Mouse (Mus musculus): ENCODE results near the gene Klb. TPM values are rescaled to one million over a fixed set of nuclear protein-coding genes. Genes with fewer than 3 reads are reported as not detected.

Gene Klb
- total and polyA plus RNA-seq, 3 experiments, result not detected

- no peak for TF ChIP-seq USF1 (IDR thresholded peaks at IDR 0.05; ENCODE audit: low read depth, low read length)
- peak; percentile 61; the same call in 1 of the 2 replicates for TF ChIP-seq CHD1 (IDR thresholded peaks at IDR 0.05; ENCODE audit: low read depth, low read length)
- TF ChIP-seq SMC3 (IDR thresholded peaks at IDR 0.05; ENCODE audit: low read depth, low read length), result no peak
- peak; percentile 88; the same call in 1 of the 2 replicates for TF ChIP-seq MAZ (IDR thresholded peaks at IDR 0.05; ENCODE audit: low read depth, low read length)
- no peak for TF ChIP-seq ZC3H11A (IDR thresholded peaks at IDR 0.05; ENCODE audit: low read depth, low read length)
- peak; percentile 43; the same call in 1 of the 2 replicates for TF ChIP-seq ZNF384 (IDR thresholded peaks at IDR 0.05; ENCODE audit: low read depth, low read length)
- peak; percentile 98 for TF ChIP-seq TBP (conservative IDR thresholded peaks at IDR 0.05; ENCODE audit: low read depth, low read length)
- peak; percentile 99 for TF ChIP-seq SIN3A (IDR thresholded peaks at IDR 0.05; ENCODE audit: low read length)
- peak; percentile 93 for TF ChIP-seq MAX (IDR thresholded peaks at IDR 0.05; ENCODE audit: low read length)
- no peak; the same call in 1 of the 2 replicates for TF ChIP-seq RCOR1 (conservative IDR thresholded peaks at IDR 0.05; ENCODE audit: low read depth, low read length)
- TF ChIP-seq ZKSCAN1 (IDR thresholded peaks at IDR 0.05; ENCODE audit: borderline replicate concordance, low read depth, low read length), result no peak; the same call in 1 of the 2 replicates
- TF ChIP-seq NELFE (IDR thresholded peaks at IDR 0.05; ENCODE audit: low read depth, low read length), result peak; percentile 99
- peak; percentile 98 for TF ChIP-seq KAT2A (IDR thresholded peaks at IDR 0.05; ENCODE audit: insufficient replicate concordance, low read length)
- TF ChIP-seq JUND (conservative IDR thresholded peaks at IDR 0.05; ENCODE audit: low read depth, low read length), result peak; percentile 68
- TF ChIP-seq E2F4 (IDR thresholded peaks at IDR 0.05; ENCODE audit: insufficient replicate concordance, low read depth, low read length), result 0 out of 2 replicates have a peak, but pooled peaks have one; percentile 35
- TF ChIP-seq ZMIZ1 (IDR thresholded peaks at IDR 0.05; ENCODE audit: low read depth, low read length), result peak; percentile 95
- TF ChIP-seq POLR2A (IDR thresholded peaks at IDR 0.05; ENCODE audit: low read depth, low read length), result peak; percentile 99
- TF ChIP-seq MAFK (IDR thresholded peaks at IDR 0.05; ENCODE audit: insufficient replicate concordance, low read length), result no peak
- peak; percentile 89 for TF ChIP-seq MXI1 (IDR thresholded peaks at IDR 0.05; ENCODE audit: low read depth, low read length)
- peak; percentile 54; the same call in 1 of the 2 replicates for TF ChIP-seq ETS1 (conservative IDR thresholded peaks at IDR 0.05; ENCODE audit: low read depth, low read length)
- no peak for TF ChIP-seq RAD21 (IDR thresholded peaks at IDR 0.05; ENCODE audit: low read depth, low read length)
Observed at GRCm38 (mm10) chr5:65390648-65391644, 42.8 kb downstream of the Klb start, which contains the start of the genes Rpl9 and Lias (continued).

- Histone ChIP-seq H3K27me3 (replicated peaks) (no peaks in the 10 kb centered on the region), H3K36me3 (replicated peaks in 1 of 2; ENCODE audit: control insufficient read depth in 1 of 2, insufficient read depth in 1 of 2, low read length in 1 of 2) (peaks cover 45 to 63% of the 10 kb centered on the region in 2 experiments), H3K4me1 (ENCODE audit: control insufficient read depth in 1 of 2, insufficient read depth in 2 of 2) (peaks cover 0 to 27% of the 10 kb centered on the region in 2 experiments; a peak in 2 of 4 replicates), H3K9ac (ENCODE audit: insufficient read depth, low read depth) (peak overlapping the region; percentile 57), H3K4me2 (ENCODE audit: insufficient read depth, low read depth, poor library complexity, severe bottlenecking) (peak overlapping the region; percentile 70; the same call in 1 of the 2 replicates), H3K4me3 (replicated peaks in 1 of 3; ENCODE audit: low read depth in 2 of 3, low read length in 2 of 3, poor library complexity in 1 of 3) (peak overlapping the region; percentile 83 to 96 (median 94)), H3K27ac (ENCODE audit: insufficient read depth, low read depth) (no peak overlapping the region), H3K79me2 (replicated peaks; ENCODE audit: control insufficient read depth, extremely low read depth, insufficient read depth, poor library complexity, severe bottlenecking) (peaks cover 38% of the 10 kb centered on the region), H3K9me3 (replicated peaks; ENCODE audit: low read length) (no peaks in the 10 kb centered on the region)
- TF ChIP-seq MAZ (IDR thresholded peaks at IDR 0.05; ENCODE audit: low read depth, low read length) (no peak), RCOR1 (conservative IDR thresholded peaks at IDR 0.05; ENCODE audit: low read depth, low read length) (no peak), ZMIZ1 (IDR thresholded peaks at IDR 0.05; ENCODE audit: low read depth, low read length) (no peak), ETS1 (conservative IDR thresholded peaks at IDR 0.05; ENCODE audit: low read depth, low read length) (no peak), IRF4 (IDR thresholded peaks at IDR 0.05; ENCODE audit: low read depth, low read length) (no peak), E2F4 (IDR thresholded peaks at IDR 0.05; ENCODE audit: insufficient replicate concordance, low read depth, low read length) (no peak), USF1 (IDR thresholded peaks at IDR 0.05; ENCODE audit: low read depth, low read length) (no peak), JUN (IDR thresholded peaks at IDR 0.05; ENCODE audit: insufficient read depth, low read depth, low read length) (no peak), ZNF384 (IDR thresholded peaks at IDR 0.05; ENCODE audit: low read depth, low read length) (no peak), BHLHE40 (IDR thresholded peaks at IDR 0.05; ENCODE audit: low read depth, low read length) (no peak), MXI1 (IDR thresholded peaks at IDR 0.05; ENCODE audit: low read depth, low read length) (no peak; the same call in 1 of the 2 replicates), RAD21 (IDR thresholded peaks at IDR 0.05; ENCODE audit: low read depth, low read length) (no peak), SIN3A (IDR thresholded peaks at IDR 0.05; ENCODE audit: low read length) (no peak), ZKSCAN1 (IDR thresholded peaks at IDR 0.05; ENCODE audit: borderline replicate concordance, low read depth, low read length) (no peak), TCF12 (IDR thresholded peaks at IDR 0.05; ENCODE audit: low read depth, low read length) (no peak), UBTF (IDR thresholded peaks at IDR 0.05; ENCODE audit: low read depth, low read length) (no peak), KAT2A (IDR thresholded peaks at IDR 0.05; ENCODE audit: insufficient replicate concordance, low read length) (no peak), MEF2A (IDR thresholded peaks at IDR 0.05; ENCODE audit: borderline replicate concordance, low read depth, low read length) (no peak)
- in situ Hi-C loops (cut with MboI; ENCODE audit: low pct_ligation_motif_present, low pct_unique_long_range_greater_than_20kb, low sequenced_read_pairs) (loop anchor here (10.0 kb wide), 1 partner anchor 303 kb away; the partner anchor contains the start of gene Pds5a), dilution Hi-C loops (cut with MboI; ENCODE audit: extremely low pct_ligation_motif_present, extremely low pct_unique_long_range_greater_than_20kb, low sequenced_read_pairs) (no loop called here)
- DNase-seq (ENCODE audit: extremely low read depth), result peak; percentile 49
Observed at GRCm38 (mm10) chr5:65391753-65392152, 43.6 kb downstream of the Klb start.
